Mouse (Mus musculus): ENCODE results near the gene Rprd1b.

- TF ChIP-seq CTCF (IDR thresholded peaks at IDR 0.05; ENCODE audit: extremely low read depth, insufficient read depth, insufficient read length, insufficient replicate concordance): no peak
- TF ChIP-seq POLR2A (IDR thresholded peaks at IDR 0.05; ENCODE audit: low read depth, low read length): no peak
These were observed 34.7 kb downstream of the Rprd1b start for GRCm38 (mm10) chr2:158063036-158063435.

Data from spleen, adult 2 months (tissue).